Mouse (Mus musculus): Measurements from ENCODE around the gene Mymx. TPM values are rescaled to one million over a fixed set of nuclear protein-coding genes. Genes with fewer than 3 reads are reported as not detected.

The Mymx gene
- polyA plus RNA-seq, 1 experiment from 2014 or later, result 0.30 TPM

DNA sequence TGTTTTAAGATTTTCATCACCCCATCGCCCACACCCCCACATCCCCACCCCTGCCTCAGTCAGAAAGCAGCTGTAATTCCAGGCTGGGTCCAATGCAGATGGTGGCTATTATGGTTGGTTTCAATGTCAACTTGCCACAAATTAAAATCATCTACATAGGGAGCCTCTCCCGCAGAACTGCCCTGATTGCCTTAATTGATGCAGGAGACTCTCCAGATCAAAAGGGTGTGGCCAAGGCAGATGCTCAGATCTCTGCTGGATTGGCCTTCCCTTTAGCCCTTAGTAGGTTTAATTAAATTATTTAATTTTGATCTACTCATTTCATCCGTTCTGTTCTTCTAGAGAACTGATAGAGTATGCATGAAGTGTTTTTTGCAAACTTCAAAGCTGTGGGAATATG is 1.1 kb upstream of the Mymx start:
- 0 out of 2 replicates have a peak, but pooled peaks cover 4% of the 10 kb centered on the region for H3K9me3 ChIP-seq
- DNase-seq (ENCODE audit: extremely low spot score, low spot score), result no peak
- no peak overlapping the region for H3K27ac ChIP-seq
- H3K4me1 ChIP-seq, result peaks cover 37% of the 10 kb centered on the region
- peaks cover 58% of the 10 kb centered on the region for H3K27me3 ChIP-seq (ENCODE audit: poor library complexity, severe bottlenecking)
- H3K4me3 ChIP-seq, result no peak overlapping the region
- WGBS, result 81% methylated on average over 3 of the region's 3 CpGs
- H3K36me3 ChIP-seq (replicated peaks), result no peaks in the 10 kb centered on the region

DNA sequence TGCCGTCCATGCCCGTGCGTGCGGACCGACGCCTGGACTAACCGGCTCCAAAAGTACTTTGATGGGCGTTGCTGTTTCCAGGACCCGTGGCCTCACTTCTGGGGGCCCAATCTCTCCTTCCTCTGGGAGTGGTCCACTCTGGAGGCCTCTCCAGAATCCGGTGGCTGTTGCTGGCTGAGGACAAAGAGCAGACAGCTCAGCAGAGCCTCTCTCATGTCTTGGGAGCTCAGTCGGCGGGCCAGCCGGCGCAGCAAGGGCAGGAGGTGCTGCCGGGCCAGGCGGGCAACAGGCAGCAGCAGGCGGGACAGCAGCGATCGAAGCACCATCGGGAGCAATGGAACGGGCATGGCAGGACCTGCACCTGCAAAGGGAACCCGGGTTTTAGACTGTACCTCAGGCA is 577 bp downstream of the Mymx start:
- Histone ChIP-seq H3K4me1 (peaks cover 53% of the 10 kb centered on the region), H3K4me3 (peak overlapping the region; percentile 28), H3K27ac (peak overlapping the region; percentile 71), H3K9me3 (no peaks in the 10 kb centered on the region), H3K36me3 (replicated peaks) (no peaks in the 10 kb centered on the region), H3K27me3 (ENCODE audit: poor library complexity, severe bottlenecking) (peaks cover 74% of the 10 kb centered on the region)
- 8% methylated on average over 22 of the region's 22 CpGs for WGBS
- no peak for DNase-seq (ENCODE audit: extremely low spot score, low spot score)

DNA sequence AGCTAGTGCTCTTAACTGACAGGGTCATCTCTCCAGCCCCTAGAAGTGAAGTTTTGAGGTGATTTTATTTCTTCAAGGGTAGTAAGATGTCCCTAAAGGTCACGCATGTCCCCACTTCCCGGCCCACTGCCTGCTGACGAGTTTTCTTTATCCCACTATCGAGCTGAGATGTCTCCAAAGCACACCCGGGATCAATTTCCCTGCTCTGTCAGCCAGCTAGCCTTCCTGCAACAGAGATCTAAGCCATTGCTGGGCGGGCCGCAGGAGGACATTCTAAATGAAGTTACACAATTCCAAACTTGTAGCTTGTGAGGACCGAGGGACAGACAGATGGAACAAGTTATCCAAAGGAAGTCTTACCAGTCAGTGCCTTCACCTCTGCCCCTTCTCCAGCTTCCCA is 1.6 kb downstream of the Mymx start:
- no peak for DNase-seq (ENCODE audit: extremely low spot score, low spot score)
- Histone ChIP-seq H3K4me3 (no peak overlapping the region), H3K27ac (no peak overlapping the region; the same call in 1 of the 2 replicates), H3K9me3 (no peaks in the 10 kb centered on the region), H3K27me3 (ENCODE audit: poor library complexity, severe bottlenecking) (peaks cover 85% of the 10 kb centered on the region), H3K4me1 (peaks cover 64% of the 10 kb centered on the region), H3K36me3 (replicated peaks) (no peaks in the 10 kb centered on the region)
- 38% methylated on average over 8 of the region's 8 CpGs for WGBS

DNA sequence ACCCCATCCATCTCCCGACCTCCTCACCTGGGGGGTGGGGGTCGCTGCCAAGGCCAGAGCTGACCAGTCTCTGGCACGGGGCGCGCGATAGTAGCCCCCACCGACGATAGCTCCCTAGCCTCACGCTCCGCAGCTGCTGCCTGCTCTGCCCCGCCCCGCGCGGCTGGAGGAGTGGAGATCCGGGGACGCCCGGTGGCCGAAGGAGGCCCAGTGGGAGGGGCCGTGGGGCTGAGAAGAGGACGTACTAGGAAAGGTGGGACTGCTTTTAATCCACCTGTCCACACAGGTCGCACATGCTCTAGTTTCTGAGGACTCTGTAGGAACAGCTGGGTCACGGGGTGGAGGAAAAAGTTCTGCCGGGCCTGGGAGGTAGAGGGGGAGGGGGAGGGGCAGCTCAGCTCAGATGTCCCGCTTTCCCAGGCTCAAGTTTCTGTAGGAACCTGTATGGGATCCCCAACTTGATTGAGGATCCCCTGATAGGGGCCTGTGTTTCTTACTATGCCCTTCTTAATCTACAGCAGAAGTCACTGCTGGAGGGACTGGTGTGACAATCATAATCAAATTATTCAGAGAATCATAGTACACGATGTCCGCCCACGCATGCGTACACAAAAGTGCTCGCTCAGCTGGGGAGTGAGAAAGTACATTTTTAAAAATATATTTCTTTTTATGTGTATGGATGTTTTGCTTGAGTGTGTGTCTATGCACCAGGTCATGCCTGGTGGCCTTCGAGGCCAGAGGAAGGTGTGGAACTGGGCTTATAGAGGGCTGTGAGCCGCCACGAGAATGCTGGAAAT is 2.3 kb downstream of the Mymx start, which contains the start of gene Slc29a1:
Slc29a1 (minus strand) TSS at position 161 of the 797 bp plus-strand sequence.
- DNase-seq (ENCODE audit: extremely low spot score, low spot score), result no peak
- Histone ChIP-seq H3K27ac (peak within 1 kb of the TSS; percentile 70), H3K4me1 (peaks cover 70% of the 10 kb centered on the region), H3K27me3 (ENCODE audit: poor library complexity, severe bottlenecking) (peaks cover 91% of the 10 kb centered on the region), H3K4me3 (peak within 1 kb of the TSS; percentile 48), H3K36me3 (replicated peaks) (no peaks in the 10 kb centered on the region), H3K9me3 (no peaks in the 10 kb centered on the region)
- WGBS, result 11% methylated on average over 32 of the region's 32 CpGs

DNA sequence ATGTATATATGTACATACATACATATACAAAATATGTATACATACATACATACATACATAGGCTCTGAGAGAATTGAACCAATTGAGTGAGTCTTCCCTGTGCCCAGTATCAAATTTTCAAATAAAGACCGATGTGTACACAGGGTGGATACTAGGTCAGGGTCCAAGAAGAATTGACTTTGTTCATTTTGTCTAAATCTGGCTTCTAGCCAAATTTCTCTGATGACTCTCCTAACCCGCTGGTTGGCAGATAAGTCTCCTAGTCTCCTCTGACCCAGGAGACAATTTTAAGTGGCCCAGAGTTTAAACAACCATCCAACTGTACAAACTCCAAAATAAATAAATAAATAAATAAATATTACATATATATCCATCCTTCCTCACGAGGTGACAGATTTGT is 3.0 kb downstream of the Mymx start:
- no peak for DNase-seq (ENCODE audit: extremely low spot score, low spot score)
- peaks cover 77% of the 10 kb centered on the region for H3K4me1 ChIP-seq
- peak overlapping the region; percentile 48 for H3K4me3 ChIP-seq
- no peaks in the 10 kb centered on the region for H3K9me3 ChIP-seq
- peak overlapping the region; percentile 70; the same call in 1 of the 2 replicates for H3K27ac ChIP-seq
- no peaks in the 10 kb centered on the region for H3K36me3 ChIP-seq (replicated peaks)
- H3K27me3 ChIP-seq (ENCODE audit: poor library complexity, severe bottlenecking), result peaks cover 99% of the 10 kb centered on the region
- 62% methylated on average over 3 of the region's 3 CpGs for WGBS

DNA sequence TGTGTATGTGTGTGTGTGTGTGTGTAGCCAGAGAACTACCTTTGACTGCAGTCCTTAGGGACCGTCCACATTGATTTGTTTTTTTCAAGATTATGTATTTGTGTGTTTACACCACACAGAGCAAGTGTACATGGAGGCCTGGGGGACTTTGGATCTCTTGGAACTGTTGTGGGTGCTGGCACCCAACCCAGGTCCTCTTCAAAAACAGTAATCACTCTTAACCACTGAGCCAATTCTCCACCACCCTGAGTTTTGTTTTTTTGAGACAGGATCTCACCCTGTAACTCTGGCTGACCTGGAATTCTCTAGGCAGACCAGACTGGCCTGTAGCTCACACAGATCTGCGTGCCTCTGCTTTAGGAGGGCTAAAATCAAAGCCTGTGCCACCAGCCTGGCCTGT is 3.5 kb downstream of the Mymx start:
- Histone ChIP-seq H3K4me1 (peaks cover 82% of the 10 kb centered on the region), H3K27ac (no peak overlapping the region), H3K4me3 (no peak overlapping the region), H3K27me3 (ENCODE audit: poor library complexity, severe bottlenecking) (peaks cover 99% of the 10 kb centered on the region), H3K36me3 (replicated peaks) (no peaks in the 10 kb centered on the region), H3K9me3 (no peaks in the 10 kb centered on the region)
- no peak for DNase-seq (ENCODE audit: extremely low spot score, low spot score)
- 93% methylated on average over 2 of the region's 2 CpGs for WGBS

DNA sequence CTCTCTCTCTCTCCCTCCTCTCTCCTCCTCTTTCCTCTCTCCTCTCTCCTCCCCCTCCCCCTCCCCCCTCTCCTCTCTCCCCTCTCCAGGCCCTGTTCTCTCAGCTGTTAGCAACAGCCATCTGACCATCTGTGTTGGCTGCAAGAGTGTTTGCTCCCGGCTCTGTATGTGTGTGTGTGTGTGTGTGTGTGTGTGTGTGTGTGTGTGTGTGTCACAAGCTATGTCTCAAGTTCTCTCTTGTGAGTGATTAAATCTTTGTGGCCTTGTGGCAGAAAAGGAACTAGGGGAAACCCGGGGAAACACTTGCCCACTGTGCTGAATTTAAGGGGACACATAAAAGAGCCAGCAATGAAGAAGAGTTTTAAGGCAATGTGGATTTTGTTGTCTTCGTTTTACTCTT is 4.1 kb downstream of the Mymx start:
- H3K9me3 ChIP-seq, result no peaks in the 10 kb centered on the region
- no peak overlapping the region for H3K4me3 ChIP-seq
- H3K36me3 ChIP-seq (replicated peaks), result no peaks in the 10 kb centered on the region
- H3K27ac ChIP-seq, result no peak overlapping the region
- no peak for DNase-seq (ENCODE audit: extremely low spot score, low spot score)
- peaks cover 88% of the 10 kb centered on the region for H3K4me1 ChIP-seq
- peaks cover 100% of the 10 kb centered on the region for H3K27me3 ChIP-seq (ENCODE audit: poor library complexity, severe bottlenecking)
- WGBS, result 54% methylated on average over 3 of the region's 3 CpGs

DNA sequence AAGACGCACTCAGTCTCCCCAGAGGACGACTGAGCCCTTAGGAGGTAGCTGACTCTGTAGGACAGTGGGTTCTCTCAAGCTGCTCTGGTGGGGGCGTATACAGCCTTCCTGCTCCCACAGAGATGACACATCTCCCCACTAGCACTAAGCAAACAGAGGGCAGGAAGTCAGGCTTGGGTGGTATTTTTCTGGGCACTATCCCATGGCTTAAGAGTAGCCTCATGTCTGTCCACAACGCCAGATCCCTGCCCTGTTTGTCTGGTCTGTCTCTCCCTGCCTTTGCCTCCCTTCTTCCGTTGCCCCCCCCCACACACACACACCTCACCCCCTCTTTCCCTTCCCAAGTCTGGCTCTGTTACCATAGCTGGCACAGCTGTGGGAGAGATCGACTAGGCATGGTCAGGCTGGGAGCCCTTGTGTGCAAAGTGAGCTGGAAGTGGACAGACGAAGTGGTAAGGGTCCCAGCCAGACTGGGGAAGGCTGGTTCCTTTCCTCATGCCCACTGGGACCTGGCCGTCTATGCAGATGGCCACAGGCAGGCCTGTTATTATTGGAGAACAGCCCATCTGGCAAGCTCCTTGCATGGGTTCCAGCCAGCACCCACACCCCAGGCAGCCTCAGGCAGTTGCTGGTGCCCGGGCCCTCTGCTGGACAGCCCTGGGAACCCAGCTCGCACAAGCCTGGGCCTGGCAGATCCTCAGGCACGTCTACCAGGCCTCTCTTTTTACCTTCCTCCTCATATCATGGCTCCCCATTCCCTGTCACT is 5.1 kb downstream of the Mymx start:
- no peak for DNase-seq (ENCODE audit: extremely low spot score, low spot score)
- H3K27me3 ChIP-seq (ENCODE audit: poor library complexity, severe bottlenecking), result peaks cover 100% of the 10 kb centered on the region
- no peaks in the 10 kb centered on the region for H3K9me3 ChIP-seq
- H3K4me1 ChIP-seq, result peaks cover 93% of the 10 kb centered on the region
- H3K36me3 ChIP-seq (replicated peaks), result no peaks in the 10 kb centered on the region
- WGBS, result 26% methylated on average over 11 of the region's 11 CpGs
- peak overlapping the region; percentile 86 for H3K27ac ChIP-seq
- peak overlapping the region; percentile 65; the same call in 1 of the 2 replicates for H3K4me3 ChIP-seq

DNA sequence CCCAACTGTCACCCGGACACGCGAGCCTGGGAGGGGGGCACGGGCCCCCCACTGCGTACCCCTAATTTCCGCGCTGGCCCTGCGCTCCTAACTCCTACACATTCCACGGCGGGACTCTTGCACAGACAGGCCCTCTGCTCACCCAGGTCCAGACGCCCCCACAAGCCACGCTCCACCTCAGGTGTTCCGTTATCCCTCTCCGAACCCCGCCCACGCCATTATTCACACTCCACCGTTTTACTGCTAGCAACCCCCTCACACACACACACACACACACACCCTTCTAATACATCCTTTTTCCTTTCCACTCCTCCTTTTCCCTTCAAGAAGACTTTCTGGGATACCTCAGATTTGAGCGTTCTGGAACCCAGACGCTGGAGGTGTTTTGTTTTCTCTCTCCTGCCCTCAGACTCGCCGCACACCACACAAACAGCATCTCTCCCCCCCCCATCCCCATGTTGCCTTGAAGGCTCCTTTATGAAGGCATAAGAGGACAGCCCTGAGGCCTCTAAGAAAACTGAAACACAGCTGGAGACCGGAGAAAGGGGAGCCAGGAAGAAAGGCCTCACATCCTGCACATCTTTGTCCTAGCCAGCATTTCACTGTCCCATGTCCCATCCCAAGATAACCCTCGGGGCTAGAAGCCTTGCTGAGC is 6.0 kb downstream of the Mymx start:
- Histone ChIP-seq H3K27ac (peak overlapping the region; percentile 86), H3K27me3 (ENCODE audit: poor library complexity, severe bottlenecking) (peaks cover 96% of the 10 kb centered on the region), H3K9me3 (no peaks in the 10 kb centered on the region), H3K4me1 (peaks cover 91% of the 10 kb centered on the region), H3K36me3 (replicated peaks) (no peaks in the 10 kb centered on the region), H3K4me3 (peak overlapping the region; percentile 65)
- 3% methylated on average over 23 of the region's 23 CpGs for WGBS
- no peak for DNase-seq (ENCODE audit: extremely low spot score, low spot score)

DNA sequence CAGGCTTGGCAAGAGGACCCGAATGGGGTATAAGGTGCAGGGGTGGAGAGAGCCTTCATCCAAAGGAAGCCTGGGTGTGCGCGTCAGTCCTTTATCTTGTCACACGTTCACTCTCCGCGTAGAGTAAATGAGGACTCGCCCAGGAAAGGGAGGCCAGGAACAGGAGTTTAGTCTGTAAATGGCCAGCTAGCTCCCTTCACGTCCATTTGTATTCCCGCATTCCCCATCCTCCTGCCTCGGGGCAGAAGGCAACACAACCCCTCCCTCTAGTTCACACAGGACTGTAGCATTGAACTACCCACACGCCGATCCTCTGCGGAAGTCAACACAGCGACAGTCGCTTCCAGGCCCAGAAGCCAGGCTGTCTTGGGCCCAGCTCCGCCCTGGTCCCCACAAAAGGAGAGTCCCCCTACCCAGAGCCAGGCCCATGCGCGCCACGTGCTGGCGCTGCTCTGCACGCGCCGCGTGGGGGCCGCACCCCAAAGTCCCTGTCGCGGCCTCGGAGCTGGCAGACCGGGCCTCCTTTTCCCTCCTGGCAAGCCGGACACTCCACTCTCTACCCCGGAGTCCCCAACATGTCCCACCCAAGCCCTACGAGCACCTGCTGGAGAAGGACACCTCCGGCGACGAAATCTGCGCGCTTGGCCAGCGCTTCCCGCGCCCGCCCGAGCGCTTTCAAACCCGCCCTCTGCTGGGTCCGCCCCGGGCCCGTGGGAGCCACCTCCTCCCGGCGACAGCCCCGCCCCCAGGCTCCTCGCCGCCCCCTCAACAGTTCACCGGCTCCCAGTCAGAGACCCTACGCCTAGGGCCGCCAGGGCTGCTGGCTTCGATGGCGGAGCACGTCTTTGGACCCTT is 6.8 kb downstream of the Mymx start:
- peak overlapping the region; percentile 65 for H3K4me3 ChIP-seq

DNA sequence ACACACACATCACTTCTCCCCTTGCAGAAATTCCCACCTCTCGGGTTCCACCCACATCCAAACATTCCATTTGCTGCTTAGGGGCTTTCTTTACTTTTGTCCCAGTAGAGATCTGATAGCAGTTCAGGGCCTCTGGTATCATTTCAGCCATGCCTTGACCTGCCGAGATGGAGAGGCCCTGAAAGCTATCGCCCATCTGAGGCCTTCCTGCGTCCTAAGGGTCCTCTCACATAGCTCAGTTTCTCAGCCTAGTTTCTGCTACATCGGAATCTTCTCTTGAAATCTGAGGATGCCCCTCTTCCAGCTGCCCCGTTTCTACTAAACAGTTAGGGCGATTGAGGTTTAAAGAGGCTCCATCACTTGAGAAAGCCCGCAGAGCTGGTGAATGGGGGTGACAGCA is 7.7 kb downstream of the Mymx start:
- WGBS, result 45% methylated on average over 8 of the region's 8 CpGs

More for the DNA sequence above, 6.8 kb downstream of the Mymx start:
- Histone ChIP-seq H3K4me1 (peaks cover 84% of the 10 kb centered on the region), H3K27ac (peak overlapping the region; percentile 86), H3K27me3 (ENCODE audit: poor library complexity, severe bottlenecking) (peaks cover 88% of the 10 kb centered on the region), H3K9me3 (no peaks in the 10 kb centered on the region), H3K36me3 (replicated peaks) (peaks cover 2% of the 10 kb centered on the region)
- 1% methylated on average over 58 of the region's 58 CpGs for WGBS
- peak; percentile 78 for DNase-seq (ENCODE audit: extremely low spot score, low spot score)

DNA sequence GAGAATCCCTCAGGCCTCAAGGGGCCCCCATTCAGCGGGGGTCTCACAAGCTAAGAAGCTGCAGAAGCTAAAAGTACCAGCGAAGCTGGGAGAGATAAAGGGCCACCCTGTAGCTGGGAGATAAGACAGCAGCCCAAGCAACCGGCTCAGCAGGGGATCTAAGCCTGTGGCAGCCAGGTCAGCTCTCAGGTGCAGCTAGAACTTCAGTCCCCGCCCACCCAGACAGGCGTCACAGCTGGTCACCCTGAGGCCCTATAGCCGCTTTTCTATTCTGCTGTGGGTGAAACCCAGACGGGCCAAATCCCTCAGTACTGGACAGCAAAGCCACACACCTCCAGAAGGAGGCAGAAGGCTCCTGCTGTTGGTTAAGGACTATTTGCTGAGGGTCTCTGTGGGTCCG is 8.4 kb downstream of the Mymx start:
- H3K4me1 ChIP-seq, result peaks cover 72% of the 10 kb centered on the region
- DNase-seq (ENCODE audit: extremely low spot score, low spot score), result no peak
- H3K27ac ChIP-seq, result peak overlapping the region; percentile 30; the same call in 1 of the 2 replicates
- peaks cover 72% of the 10 kb centered on the region for H3K27me3 ChIP-seq (ENCODE audit: poor library complexity, severe bottlenecking)
- peak overlapping the region; percentile 65 for H3K4me3 ChIP-seq
- H3K36me3 ChIP-seq (replicated peaks), result peaks cover 18% of the 10 kb centered on the region
- H3K9me3 ChIP-seq, result no peaks in the 10 kb centered on the region
- WGBS, result 18% methylated on average over 8 of the region's 8 CpGs

More for the DNA sequence above, 7.7 kb downstream of the Mymx start:
- Histone ChIP-seq H3K4me1 (peaks cover 75% of the 10 kb centered on the region), H3K27me3 (ENCODE audit: poor library complexity, severe bottlenecking) (peaks cover 79% of the 10 kb centered on the region), H3K4me3 (peak overlapping the region; percentile 65), H3K36me3 (replicated peaks) (peaks cover 11% of the 10 kb centered on the region), H3K9me3 (no peaks in the 10 kb centered on the region), H3K27ac (0 out of 2 replicates have a peak overlapping the region, but pooled peaks have one; percentile 86)
- DNase-seq (ENCODE audit: extremely low spot score, low spot score), result no peak
